Mouse (Mus musculus) embryonic stem cell, embryonic (primary cell): ENCODE results near the gene Bfsp2.

ENCODE experiments used
- CTCF ChIA-PET, 4 experiments: fragments of 300-600 bp in 2 of 4; fragments of 350-600 bp in 2 of 4; sonication (Branson Sonifier 250); formaldehyde crosslinking; loops; one replicate each; lab custom pipeline; 2022; ENCODE audit warnings: inconsistent platforms in 2 of 4; lab: Charles Lee
- POLR2A ChIA-PET, 4 experiments: fragments of 300-600 bp in 2 of 4; fragments of 350-600 bp in 2 of 4; sonication (Branson Sonifier 250); formaldehyde crosslinking; loops; one replicate each; lab custom pipeline; 2022; ENCODE audit warnings: antibody characterized with exemption in 4 of 4, inconsistent platforms in 1 of 4; lab: Charles Lee

The Bfsp2 gene

DNA sequence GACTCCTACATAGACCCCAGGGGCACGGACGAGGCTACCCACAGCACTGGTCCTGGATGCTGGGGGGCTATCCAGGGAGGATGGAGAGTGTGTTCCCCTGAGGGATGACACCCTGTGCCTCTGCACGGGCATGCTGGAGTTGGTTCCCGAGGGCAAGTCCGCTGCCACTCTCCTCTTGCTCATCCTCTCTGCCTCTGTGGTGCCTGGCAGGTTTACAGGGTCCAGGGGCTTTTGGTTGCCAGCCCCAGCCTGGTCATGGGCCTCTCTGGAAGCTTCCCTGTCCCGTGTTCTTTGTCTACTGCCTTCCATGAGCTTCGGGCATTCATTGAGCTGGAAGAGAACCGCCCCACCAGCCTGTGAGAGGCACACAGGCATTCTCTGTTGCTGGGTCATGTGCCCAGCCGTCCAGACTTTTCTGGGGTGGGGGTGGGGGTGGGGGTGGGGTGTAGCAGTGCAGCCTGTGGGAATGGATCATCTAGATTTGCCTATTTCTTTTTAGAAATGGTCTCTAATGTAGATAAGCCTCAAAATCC is at the start of gene Bfsp2:
Gene Bfsp2 (minus strand): TSS at position 377 of the 533 bp plus-strand sequence.
- POLR2A ChIA-PET: no interaction called here
- CTCF ChIA-PET: interaction anchor here in 2 of 4 experiments (0.6 to 0.9 kb wide), 2 partner anchors 25 to 464 kb away, joined by 3 to 4 read pairs; no protein-coding TSS in a partner anchor

DNA sequence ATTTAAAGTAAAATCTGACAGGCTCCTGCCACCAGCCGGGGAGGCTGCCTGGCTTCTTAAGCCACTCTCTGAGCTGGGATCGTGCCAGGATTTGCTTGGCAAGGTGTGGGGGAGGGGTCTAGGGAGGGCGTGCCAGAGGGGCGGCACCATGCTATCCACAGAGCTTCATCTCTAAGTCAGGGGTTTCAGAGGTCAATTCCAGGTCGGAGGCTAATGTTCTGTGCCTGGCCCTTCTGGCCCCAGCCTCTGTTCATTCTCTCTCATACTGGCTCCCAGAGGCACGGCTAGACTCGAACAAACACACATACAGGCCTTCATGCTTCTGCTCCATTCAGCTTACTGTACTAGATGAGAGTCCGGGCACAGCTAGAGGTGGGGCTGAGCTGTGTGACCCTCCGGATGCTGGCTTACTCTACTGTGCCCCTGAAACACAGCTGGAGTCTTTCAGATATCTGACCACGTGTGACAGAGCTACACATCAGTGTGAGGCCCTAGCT is 44.9 kb upstream of the Bfsp2 start:
- ChIA-PET POLR2A (interaction anchor here in 3 of 4 experiments (0.7 to 2.8 kb wide), 18 partner anchors 9 to 477 kb away, joined by 3 to 17 read pairs (median 4); partner anchors contain the start of gene Nphp3 (in 1 of the 3)), CTCF (interaction anchor here in 3 of 4 experiments (0.7 to 1.8 kb wide), 7 partner anchors 35 to 478 kb away, joined by 3 to 6 read pairs (median 3); partner anchors contain the start of gene Nphp3 (in 1 of the 3))

DNA sequence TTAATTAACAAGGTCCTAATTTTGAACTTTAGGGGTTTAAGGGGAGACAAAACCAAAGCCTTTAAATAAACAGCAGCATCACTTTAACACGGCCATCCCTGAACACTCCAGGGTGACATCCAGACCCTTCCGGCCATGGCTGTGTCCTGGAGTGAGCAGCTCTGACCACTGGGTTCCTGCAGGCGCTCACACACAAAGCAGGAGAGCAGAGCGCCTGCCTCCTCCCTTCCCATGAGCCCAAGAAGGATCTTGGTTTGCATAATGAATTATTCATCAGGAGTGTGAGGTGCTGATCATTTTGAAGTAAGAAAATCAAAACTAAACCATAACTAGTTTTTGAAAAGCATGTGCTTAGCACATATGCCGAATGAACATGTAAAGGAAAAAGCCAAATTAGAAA is 44.4 kb upstream of the Bfsp2 start:
- ChIA-PET POLR2A (interaction anchor here in 3 of 4 experiments (0.7 to 2.8 kb wide), 17 partner anchors 8 to 477 kb away, joined by 3 to 17 read pairs (median 4); partner anchors contain the start of gene Nphp3 (in 1 of the 3)), CTCF (interaction anchor here in 3 of 4 experiments (0.7 to 1.8 kb wide), 6 partner anchors 36 to 178 kb away, joined by 3 to 6 read pairs (median 4); no protein-coding TSS in a partner anchor)

DNA sequence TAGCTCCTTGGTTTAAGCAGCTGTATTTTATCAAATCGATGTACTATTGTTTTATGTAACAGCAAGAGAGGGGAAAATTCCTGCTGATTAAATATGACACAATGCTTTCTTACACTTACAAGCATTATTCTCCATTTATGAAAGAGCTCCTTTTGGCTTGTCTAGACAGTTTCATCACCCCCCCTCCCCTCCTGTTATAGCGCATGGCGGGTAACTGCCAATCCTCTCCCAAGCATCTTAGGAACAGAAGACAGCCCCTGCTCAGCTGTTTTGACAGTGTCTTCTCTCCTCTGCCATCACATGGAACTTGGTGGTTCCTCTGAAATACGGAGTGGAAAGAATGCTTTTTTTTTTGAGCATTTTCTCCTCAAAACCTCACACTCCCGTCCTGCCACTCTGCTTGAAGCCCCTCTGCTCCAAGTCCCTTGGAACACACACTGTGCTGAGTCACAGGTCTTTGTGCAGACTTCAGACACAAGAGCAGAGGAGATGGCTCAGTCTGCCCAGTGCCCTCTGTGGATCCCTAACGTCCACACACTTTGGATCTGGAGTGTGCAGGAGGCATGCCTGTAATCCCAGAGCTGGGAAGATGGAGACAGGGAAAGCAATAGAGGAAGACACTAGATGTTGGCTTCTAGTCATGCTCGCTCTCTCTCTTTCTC is 43.7 kb upstream of the Bfsp2 start:
- ChIA-PET POLR2A (interaction anchor here (0.6 to 2.8 kb wide), 11 partner anchors 9 to 478 kb away, joined by 3 to 17 read pairs (median 3); partner anchors contain the start of gene Nphp3 (in 1 of the 4)), CTCF (interaction anchor here in 3 of 4 experiments (0.7 to 1.8 kb wide), 7 partner anchors 33 to 77 kb away, joined by 3 to 9 read pairs (median 4); no protein-coding TSS in a partner anchor)

DNA sequence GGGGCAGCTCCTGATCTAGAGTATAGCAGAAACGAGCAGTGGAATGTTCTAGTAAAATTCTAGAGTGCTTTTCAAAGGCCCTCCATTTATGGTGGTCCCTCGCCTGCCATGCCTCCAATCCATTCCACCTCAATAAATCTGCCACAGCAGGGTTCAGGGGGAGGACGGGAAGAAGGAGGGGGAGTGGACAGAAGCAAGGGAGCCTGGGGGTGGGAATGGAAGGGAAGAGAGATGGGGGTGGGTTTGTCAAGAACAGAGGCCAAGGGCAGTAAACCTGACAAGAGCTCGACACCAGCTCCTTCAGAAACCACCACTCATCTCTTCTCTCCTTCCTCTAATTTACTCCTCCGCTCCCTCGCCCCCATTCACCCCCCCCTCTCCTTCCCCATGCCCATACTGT is 42.8 kb upstream of the Bfsp2 start:
- ChIA-PET CTCF (interaction anchor here (0.6 to 1.3 kb wide), 7 partner anchors 17 to 52 kb away, joined by 3 to 9 read pairs (median 4); no protein-coding TSS in a partner anchor), POLR2A (interaction anchor here in 3 of 4 experiments (0.6 to 1.2 kb wide), 5 partner anchors 9 to 488 kb away, joined by 3 to 15 read pairs (median 4); no protein-coding TSS in a partner anchor)

DNA sequence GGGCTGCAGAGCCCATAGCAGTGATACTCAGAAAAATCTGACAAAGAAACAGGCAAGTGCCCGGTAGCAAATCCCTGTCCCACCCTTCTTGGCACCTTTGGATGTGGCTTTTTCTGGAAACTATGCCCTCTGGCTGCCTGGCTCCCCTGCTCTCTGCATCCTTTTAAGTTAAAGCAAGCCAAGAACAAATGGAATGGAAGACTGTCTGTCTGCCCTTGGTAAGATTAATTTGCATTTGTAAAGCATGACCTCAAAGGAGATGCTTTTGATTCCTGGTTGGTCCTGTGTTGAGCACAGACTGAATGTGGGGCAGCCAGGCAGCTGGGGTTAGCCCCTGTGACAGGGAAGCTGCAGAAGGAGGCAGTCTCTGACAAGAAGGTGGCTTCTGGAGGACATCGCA is 33.7 kb upstream of the Bfsp2 start:
- POLR2A ChIA-PET: interaction anchor here in 3 of 4 experiments (0.7 to 3.9 kb wide), 9 partner anchors 9 to 50 kb away, joined by 3 to 15 read pairs (median 6); no protein-coding TSS in a partner anchor
- CTCF ChIA-PET: interaction anchor here in 1 of 4 experiments (0.7 to 1.0 kb wide), 2 partner anchors 46 to 50 kb away, joined by 3 to 4 read pairs; no protein-coding TSS in a partner anchor

DNA sequence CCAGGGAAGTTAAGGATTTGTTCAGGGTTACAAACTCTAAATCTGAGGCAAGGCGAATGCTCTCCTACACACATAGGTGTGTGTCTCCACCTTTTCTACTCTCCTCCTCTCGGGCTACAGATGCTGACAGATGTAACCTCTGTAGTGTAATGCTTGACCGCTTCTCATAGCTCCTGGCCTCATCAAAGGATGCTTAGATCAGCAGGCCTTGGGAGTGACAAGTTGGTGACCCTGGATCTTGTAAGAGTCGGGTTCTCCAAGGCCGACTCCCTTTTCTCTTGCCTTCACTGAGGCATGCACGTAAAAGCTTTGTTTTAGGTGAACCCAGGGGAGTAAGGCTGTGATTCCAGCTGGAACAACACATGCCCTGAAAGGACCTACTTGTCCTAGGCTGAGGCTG is 32.0 kb upstream of the Bfsp2 start:
- CTCF ChIA-PET: interaction anchor here in 2 of 4 experiments (1.0 to 1.3 kb wide), 3 partner anchors 11 to 52 kb away, joined by 3 to 4 read pairs (median 3); no protein-coding TSS in a partner anchor
- POLR2A ChIA-PET: interaction anchor here in 3 of 4 experiments (0.7 to 1.2 kb wide), 3 partner anchors 8 to 13 kb away, joined by 3 to 4 read pairs (median 3); no protein-coding TSS in a partner anchor

DNA sequence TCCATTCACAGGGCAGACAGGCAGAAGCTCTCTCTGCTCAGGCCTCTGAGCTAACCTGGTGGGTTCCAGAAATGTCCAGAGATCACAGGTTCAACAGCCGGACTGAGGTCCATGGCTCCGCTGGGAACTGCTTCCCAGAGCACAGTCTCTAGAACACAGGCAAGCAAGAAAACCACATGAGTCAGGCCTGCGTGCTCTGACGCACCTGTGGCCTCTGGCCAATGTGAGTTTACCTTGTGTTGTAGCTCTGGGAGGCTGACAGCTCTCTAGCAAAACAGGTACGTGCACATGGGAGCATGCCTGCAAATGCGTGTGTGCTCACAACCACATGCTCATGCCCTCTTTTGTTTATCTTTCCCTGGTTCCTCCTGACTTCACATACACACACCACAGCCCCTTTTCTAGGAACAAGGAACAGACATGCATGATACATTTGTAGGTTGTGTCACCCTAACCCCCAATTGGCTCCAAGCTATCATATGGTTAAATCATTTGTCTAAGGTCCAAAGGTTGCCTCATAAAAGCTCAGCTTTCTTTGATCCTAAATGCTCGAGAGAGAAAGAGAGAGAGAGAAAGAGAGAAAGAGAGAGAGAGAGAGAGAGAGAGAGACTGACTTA is 26.9 kb upstream of the Bfsp2 start:
- CTCF ChIA-PET: interaction anchor here in 2 of 4 experiments (0.6 to 1.0 kb wide), 3 partner anchors 12 to 53 kb away, joined by 3 read pairs; no protein-coding TSS in a partner anchor
- POLR2A ChIA-PET: interaction anchor here in 2 of 4 experiments (0.5 to 4.1 kb wide), 3 partner anchors 8 to 144 kb away, joined by 3 to 15 read pairs (median 3); no protein-coding TSS in a partner anchor

DNA sequence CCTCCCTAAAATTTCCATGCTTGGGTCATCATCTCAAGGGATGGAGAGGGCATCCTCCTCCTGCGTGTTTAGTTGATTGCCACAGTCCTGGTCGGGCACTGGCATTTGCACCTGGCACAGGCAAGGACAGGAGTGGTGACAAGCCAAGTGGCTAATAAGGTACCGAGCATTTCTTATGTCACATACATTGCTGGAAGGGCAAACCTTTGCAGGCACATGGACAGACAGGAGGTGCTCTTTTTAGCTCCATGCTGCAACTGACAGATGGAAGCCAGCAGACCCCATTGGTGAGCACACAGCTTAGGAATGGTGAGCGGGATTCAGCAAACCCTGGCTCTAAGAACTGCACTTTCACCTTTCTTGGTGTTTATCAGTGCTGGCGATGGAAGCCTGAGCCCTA is 24.8 kb upstream of the Bfsp2 start:
- ChIA-PET POLR2A (interaction anchor here in 3 of 4 experiments (0.6 to 4.1 kb wide), 12 partner anchors 9 to 598 kb away, joined by 3 to 15 read pairs (median 4); partner anchors contain the start of gene Nphp3 (in 1 of the 3)), CTCF (interaction anchor here in 3 of 4 experiments (0.5 to 1.7 kb wide), 5 partner anchors 12 to 59 kb away, joined by 3 to 7 read pairs (median 3); partner anchors contain the start of gene Bfsp2 (in 1 of the 3))

DNA sequence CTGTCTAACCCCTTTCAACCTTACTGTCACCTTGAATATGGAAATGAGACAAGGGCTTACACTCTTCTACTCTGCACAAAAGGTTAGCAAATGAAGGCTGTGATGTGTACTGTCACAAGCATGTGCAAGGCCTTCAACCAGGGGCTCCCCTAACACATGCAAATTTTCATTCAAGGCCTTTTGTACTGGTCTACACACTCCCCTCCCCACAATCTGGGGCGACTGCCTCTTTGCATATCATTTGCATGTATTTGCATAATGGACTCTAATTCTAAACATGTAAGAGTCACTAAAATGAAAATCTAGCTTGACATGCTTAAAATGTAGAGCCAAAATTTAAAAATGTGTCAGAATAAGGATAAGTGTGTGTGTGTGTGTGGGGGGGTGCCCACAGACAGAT is 24.4 kb upstream of the Bfsp2 start:
- POLR2A ChIA-PET: interaction anchor here in 3 of 4 experiments (0.6 to 4.1 kb wide), 18 partner anchors 8 to 599 kb away, joined by 3 to 15 read pairs (median 4); partner anchors contain the start of gene Nphp3 (in 1 of the 3)
- CTCF ChIA-PET: interaction anchor here in 3 of 4 experiments (0.5 to 1.7 kb wide), 8 partner anchors 12 to 198 kb away, joined by 3 to 7 read pairs (median 3); partner anchors contain the start of gene Bfsp2 (in 1 of the 3)

DNA sequence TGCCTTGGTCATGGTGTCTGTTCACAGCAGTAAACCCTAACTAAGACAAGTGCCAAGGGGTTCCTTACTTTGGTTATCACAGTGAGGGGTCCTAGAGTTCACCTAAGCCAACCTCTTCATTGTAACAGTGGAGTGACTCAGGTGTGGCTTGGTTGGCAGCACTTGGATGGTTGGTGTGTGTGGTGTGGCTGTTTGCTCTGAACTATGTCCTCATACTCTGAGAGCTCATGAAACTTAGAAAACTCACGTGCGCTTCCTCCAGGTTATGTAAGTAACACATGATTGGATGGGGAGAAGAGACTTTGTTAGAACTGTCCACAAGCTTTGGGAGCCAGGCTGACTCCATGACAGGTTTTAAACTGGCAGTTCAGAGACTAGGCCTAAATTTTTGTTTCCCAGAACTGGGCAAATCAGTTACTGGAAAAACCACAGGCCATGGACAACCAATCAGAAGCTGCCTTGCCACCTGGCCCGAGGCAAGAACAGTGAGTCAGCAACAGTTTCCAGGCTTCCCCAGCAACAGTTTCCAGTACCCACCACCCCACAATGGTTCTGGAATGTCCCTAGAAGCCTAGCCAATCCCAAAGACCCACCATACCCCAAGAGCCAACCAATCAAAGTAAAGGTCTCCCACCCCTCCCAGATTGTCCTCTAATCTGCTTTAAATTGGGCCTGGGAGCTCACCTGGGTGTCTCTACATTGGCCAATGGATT is 23.5 kb upstream of the Bfsp2 start:
- ChIA-PET POLR2A (interaction anchor here (0.6 to 4.1 kb wide), 15 partner anchors 9 to 600 kb away, joined by 3 to 15 read pairs (median 4); partner anchors contain the start of gene Nphp3 (in 1 of the 4)), CTCF (interaction anchor here in 2 of 4 experiments (1.0 to 1.7 kb wide), 5 partner anchors 11 to 199 kb away, joined by 3 to 7 read pairs (median 3); no protein-coding TSS in a partner anchor)

DNA sequence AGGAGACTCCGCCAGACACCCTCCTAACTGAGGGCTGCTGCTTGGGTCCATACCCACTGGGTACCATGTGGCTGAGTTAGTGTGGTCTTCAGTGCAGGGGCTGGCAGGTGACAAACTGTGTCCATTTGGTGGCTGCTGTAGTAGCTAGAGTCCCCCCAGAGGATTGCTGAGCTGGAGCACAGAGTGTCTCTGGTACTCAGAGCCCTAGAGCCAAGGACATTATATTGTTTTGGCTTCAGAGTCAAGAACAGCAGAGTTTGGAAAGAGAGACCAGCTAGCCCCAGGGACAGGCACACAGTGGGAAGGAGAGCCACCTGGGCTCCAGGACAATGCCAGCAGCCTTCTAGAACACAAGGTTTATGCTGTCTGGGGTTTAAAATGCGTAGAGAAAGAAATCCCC is 22.4 kb upstream of the Bfsp2 start:
- ChIA-PET CTCF (interaction anchor here in 3 of 4 experiments (0.6 to 1.4 kb wide), 4 partner anchors 12 to 473 kb away, joined by 3 to 6 read pairs (median 4); no protein-coding TSS in a partner anchor), POLR2A (interaction anchor here in 1 of 4 experiments (0.6 kb wide), 1 partner anchor 138 kb away, joined by 3 read pairs; no protein-coding TSS in a partner anchor)

DNA sequence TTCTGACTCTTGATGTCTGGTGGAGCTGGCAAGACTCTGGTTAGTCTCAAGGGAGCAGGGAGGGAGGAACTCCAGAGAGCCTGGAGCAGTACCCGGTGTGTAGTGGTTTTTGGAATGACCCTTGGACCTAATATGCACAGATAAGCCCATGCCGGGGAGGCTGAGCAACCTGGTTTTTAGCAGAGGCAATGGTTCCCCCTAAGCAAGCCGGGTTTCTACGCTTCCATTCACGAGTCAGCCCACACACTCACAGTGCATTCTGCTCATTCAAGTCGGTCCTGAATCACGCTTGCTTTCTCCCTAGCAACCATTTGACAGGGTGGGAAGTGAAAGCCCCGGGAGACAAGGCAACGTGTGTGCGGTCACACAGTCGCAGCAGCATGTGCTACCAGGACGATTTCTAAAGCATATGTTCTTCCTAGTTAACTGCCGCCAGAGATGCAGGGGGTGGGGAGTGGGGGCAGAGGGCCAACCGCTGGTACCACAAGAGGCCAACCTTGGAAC is 21.7 kb upstream of the Bfsp2 start:
- ChIA-PET CTCF (interaction anchor here in 3 of 4 experiments (0.6 to 1.5 kb wide), 5 partner anchors 10 to 99 kb away, joined by 3 to 4 read pairs (median 3); no protein-coding TSS in a partner anchor), POLR2A (interaction anchor here in 1 of 4 experiments (1.3 kb wide), 1 partner anchor 8 kb away, joined by 3 read pairs; no protein-coding TSS in a partner anchor)

DNA sequence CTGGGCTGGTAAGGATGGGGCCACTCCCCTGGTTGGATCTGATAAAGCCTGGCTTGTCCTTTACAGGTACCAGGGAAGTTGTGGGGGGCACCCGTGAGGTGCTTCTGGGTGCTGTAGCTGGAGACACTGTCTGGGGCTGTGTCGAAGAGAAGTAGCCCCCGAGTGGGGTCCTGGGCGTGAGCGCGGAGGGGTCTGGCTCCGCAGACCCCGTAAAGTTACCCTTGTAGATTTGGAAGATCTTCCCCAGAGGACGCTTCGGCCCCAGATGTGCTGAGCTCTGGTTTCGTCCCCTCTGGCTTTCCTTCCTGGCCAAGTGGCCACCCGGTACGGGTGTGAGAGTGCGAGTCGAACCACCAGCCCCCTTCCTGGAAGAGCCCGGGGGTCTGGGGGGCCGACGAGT is 19.1 kb upstream of the Bfsp2 start:
- ChIA-PET POLR2A (interaction anchor here in 1 of 4 experiments (0.6 kb wide), 1 partner anchor 257 kb away, joined by 3 read pairs; no protein-coding TSS in a partner anchor), CTCF (interaction anchor here in 1 of 4 experiments (1.5 kb wide), 1 partner anchor 65 kb away, joined by 3 read pairs; no protein-coding TSS in a partner anchor)

DNA sequence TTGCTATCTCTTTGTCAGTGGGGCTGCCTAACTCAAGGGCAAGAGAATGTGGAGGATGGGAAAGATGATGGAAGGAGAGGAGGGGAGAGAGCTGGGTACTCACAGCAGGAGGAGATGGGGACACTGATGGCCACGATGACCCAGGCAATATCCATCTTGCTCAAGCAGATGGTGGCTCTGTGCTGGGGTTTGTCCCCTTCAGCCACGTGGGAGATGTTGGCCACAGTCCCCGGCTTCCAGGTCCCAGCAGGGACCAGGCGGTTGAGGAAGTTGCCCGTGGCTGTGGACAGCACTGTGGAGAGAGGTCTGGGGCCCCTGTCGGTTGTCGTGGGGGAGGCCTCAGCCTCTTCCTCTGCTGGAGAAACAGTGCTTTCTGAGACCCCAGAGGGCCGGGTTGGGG is 18.5 kb upstream of the Bfsp2 start:
- POLR2A ChIA-PET: no interaction called here
- CTCF ChIA-PET: interaction anchor here in 3 of 4 experiments (0.6 to 1.5 kb wide), 3 partner anchors 42 to 79 kb away, joined by 3 to 5 read pairs (median 3); no protein-coding TSS in a partner anchor

DNA sequence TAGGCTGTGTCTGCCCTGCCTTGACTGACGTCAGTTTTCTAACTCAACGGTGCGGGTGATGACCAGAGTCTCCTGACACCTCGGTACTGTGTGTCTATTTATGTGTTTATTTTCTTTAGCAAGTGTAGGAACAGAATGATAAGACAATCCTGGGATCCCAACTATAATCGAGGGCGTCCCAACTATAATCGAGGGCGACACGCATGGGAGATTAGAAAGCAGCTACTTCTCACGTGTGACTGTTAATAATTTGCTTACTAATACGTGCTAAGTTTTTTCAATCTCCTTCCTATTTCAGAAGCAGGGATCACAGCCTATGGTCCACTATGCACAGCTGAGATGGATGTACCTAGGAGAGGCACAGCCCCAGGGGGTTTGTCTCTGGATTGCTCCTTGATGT is 15.2 kb upstream of the Bfsp2 start:
- POLR2A ChIA-PET: interaction anchor here in 2 of 4 experiments (0.7 to 1.5 kb wide), 5 partner anchors 8 to 105 kb away, joined by 3 to 4 read pairs (median 3); no protein-coding TSS in a partner anchor

More for the DNA sequence above, 15.2 kb upstream of the Bfsp2 start:
- CTCF ChIA-PET: interaction anchor here in 1 of 4 experiments (0.8 to 1.2 kb wide), 2 partner anchors 105 to 208 kb away, joined by 3 to 6 read pairs; no protein-coding TSS in a partner anchor
